In genomic region chr11:84749490-84750349, GRCm38 (mm10) we compare ENCODE assay signal across 11 mouse cellular contexts.
DNase-seq lines count a peak whose midpoint lies in the region; ATAC-seq and TF ChIP-seq lines count a peak whose summit lies in the region.
"Had no signal": no experiment of that assay in that cellular context is flagged by ENCODE, and none has a peak within 500 bp of the region (broad histone marks: within the 10 kb centered on the region; RNA-seq: fewer than 3 reads in every experiment).

No protein-coding gene starts in this region.

- peak; percentile 43 for DNase-seq in embryonic facial prominence, embryonic 11.5 days (ENCODE audit: low spot score)
- no peak for DNase-seq in embryonic facial prominence, embryonic 10.5 days (ENCODE audit: low spot score)
- DNase-seq in left cerebral cortex, postnatal 4 days = peak; percentile 39
- no peak for DNase-seq in left cerebral cortex, adult 9 months (ENCODE audit: low spot score in 2 of 2)
- DNase-seq in MEL (ENCODE audit: low read depth, low spot score) = peak; percentile 70
- peak; percentile 16 for DNase-seq in embryo, embryonic 9.5 days (ENCODE audit: extremely low spot score)
- DNase-seq in frontal cortex, postnatal 10 days (ENCODE audit: low spot score in 2 of 2) = no peak
- no peak for DNase-seq in heart, adult 9 months (ENCODE audit: low spot score in 2 of 2)
- DNase-seq: layer of hippocampus, adult 9-11 months; lung, postnatal 4 days had no signal

- H3K79me2 ChIP-seq in MEL (ENCODE audit: control insufficient read depth, insufficient read depth, low read length, poor library complexity) = no peaks in the 10 kb centered on the region

- H3K9ac ChIP-seq in embryonic facial prominence, embryonic 11.5 days (replicated peaks; ENCODE audit: low read length) = no peak overlapping the region
- no peak overlapping the region for H3K9ac ChIP-seq in MEL (ENCODE audit: control insufficient read depth, low read depth, low read length, poor library complexity, severe bottlenecking)
- H3K9ac ChIP-seq: heart, embryonic 15.5 days had no signal

- no peak for TF ChIP-seq RAD21 in MEL (IDR thresholded peaks at IDR 0.05; ENCODE audit: low read depth, low read length)

- no peaks in the 10 kb centered on the region for H3K9me3 ChIP-seq in embryonic facial prominence, embryonic 11.5 days (replicated peaks; ENCODE audit: control insufficient read depth, low read length)
- no peaks in the 10 kb centered on the region for H3K9me3 ChIP-seq in embryonic facial prominence, embryonic 10.5 days
- H3K9me3 ChIP-seq in MEL (replicated peaks; ENCODE audit: insufficient read depth, low read length) = no peaks in the 10 kb centered on the region
- H3K9me3 ChIP-seq: heart, embryonic 15.5 days had no signal

- TF ChIP-seq POLR2A in MEL (IDR thresholded peaks at IDR 0.05; ENCODE audit: control insufficient read depth in 1 of 2, insufficient read depth in 1 of 2, low read depth in 1 of 2, low read length in 2 of 2, poor library complexity in 1 of 2) = no peak

- H3K4me2 ChIP-seq in embryonic facial prominence, embryonic 11.5 days (ENCODE audit: low read depth, low read length) = no peak overlapping the region
- H3K4me2 ChIP-seq: heart, embryonic 15.5 days had no signal

- 0 out of 2 replicates have a peak, but pooled peaks have one; percentile 39 for ATAC-seq in embryonic facial prominence, embryonic 11.5 days (replicated peaks; ENCODE audit: insufficient number of reproducible peaks, low FRiP score, low TSS enrichment, low read depth)

- TF ChIP-seq CTCF in MEL (IDR thresholded peaks at IDR 0.05 in 2 of 3, conservative IDR thresholded peaks at IDR 0.05 in 1 of 3; ENCODE audit: control insufficient read depth in 1 of 3, insufficient read depth in 1 of 3, low read depth in 2 of 3, low read length in 3 of 3, poor library complexity in 1 of 3, severe bottlenecking in 1 of 3) = no peak

- no peak for TF ChIP-seq EP300 in MEL (IDR thresholded peaks at IDR 0.05; ENCODE audit: low read depth in 1 of 2, low read length in 2 of 2)

- 31% methylated on average over 12 of the region's 12 CpGs for WGBS in embryonic facial prominence, embryonic 11.5 days
- WGBS in embryonic facial prominence, embryonic 10.5 days = 37% methylated on average over 12 of the region's 12 CpGs

- no peaks in the 10 kb centered on the region for H3K4me1 ChIP-seq in embryonic facial prominence, embryonic 11.5 days (ENCODE audit: control insufficient read depth, insufficient read depth, low read length)
- peaks cover 31% of the 10 kb centered on the region for H3K4me1 ChIP-seq in embryonic facial prominence, embryonic 10.5 days
- H3K4me1 ChIP-seq in MEL (ENCODE audit: control insufficient read depth in 1 of 2, insufficient read depth in 2 of 2, low read length in 2 of 2) = no peaks in the 10 kb centered on the region
- H3K4me1 ChIP-seq: heart, embryonic 15.5 days had no signal

- no peaks in the 10 kb centered on the region for H3K36me3 ChIP-seq in embryonic facial prominence, embryonic 11.5 days (replicated peaks; ENCODE audit: control insufficient read depth, insufficient read depth, low read depth, low read length)
- no peaks in the 10 kb centered on the region for H3K36me3 ChIP-seq in embryonic facial prominence, embryonic 10.5 days (replicated peaks)
- H3K36me3 ChIP-seq in MEL (ENCODE audit: control insufficient read depth in 1 of 2, insufficient read depth in 2 of 2, low read length in 2 of 2) = no peaks in the 10 kb centered on the region
- H3K36me3 ChIP-seq: heart, embryonic 15.5 days had no signal

- H3K27ac ChIP-seq in embryonic facial prominence, embryonic 11.5 days (replicated peaks; ENCODE audit: low read depth, low read length) = no peak overlapping the region
- no peak overlapping the region for H3K27ac ChIP-seq in embryonic facial prominence, embryonic 10.5 days (replicated peaks)
- no peak overlapping the region for H3K27ac ChIP-seq in MEL (ENCODE audit: control insufficient read depth, low read depth, low read length)
- H3K27ac ChIP-seq: heart, embryonic 15.5 days had no signal

- no peak overlapping the region for H3K4me3 ChIP-seq in embryonic facial prominence, embryonic 11.5 days (ENCODE audit: low read depth, low read length)
- no peak overlapping the region for H3K4me3 ChIP-seq in embryonic facial prominence, embryonic 10.5 days
- no peak overlapping the region for H3K4me3 ChIP-seq in MEL (ENCODE audit: control insufficient read depth in 1 of 2, insufficient read depth in 1 of 2, low read depth in 2 of 2, low read length in 2 of 2)
- H3K4me3 ChIP-seq: heart, embryonic 15.5 days had no signal

- intact Hi-C loops in left cerebral cortex, postnatal 4 days (cut with DNase I) = no loop called here

- no peaks in the 10 kb centered on the region for H3K27me3 ChIP-seq in embryonic facial prominence, embryonic 11.5 days (ENCODE audit: control insufficient read depth, insufficient read depth, low read length)
- peaks cover 34% of the 10 kb centered on the region for H3K27me3 ChIP-seq in embryonic facial prominence, embryonic 10.5 days (replicated peaks; ENCODE audit: low read depth, poor library complexity, severe bottlenecking)
- H3K27me3 ChIP-seq in MEL (ENCODE audit: control insufficient read depth in 1 of 2, insufficient read depth in 2 of 2, low read length in 2 of 2) = no peaks in the 10 kb centered on the region

TF ChIP-seq in MEL, 35 proteins besides CTCF, POLR2A, EP300 and RAD21:
- TF ChIP-seq KAT2A (conservative IDR thresholded peaks at IDR 0.05; ENCODE audit: low read depth, low read length) = no peak
- no peak for TF ChIP-seq ZMIZ1 (IDR thresholded peaks at IDR 0.05; ENCODE audit: low read depth, low read length)
- TF ChIP-seq TAL1 (IDR thresholded peaks at IDR 0.05; ENCODE audit: low read length) = no peak
- TF ChIP-seq MYB (IDR thresholded peaks at IDR 0.05; ENCODE audit: low read depth, low read length) = no peak
- no peak for TF ChIP-seq MEF2A (IDR thresholded peaks at IDR 0.05; ENCODE audit: extremely low read depth, insufficient replicate concordance, low read depth, low read length, poor library complexity, severe bottlenecking)
- no peak for TF ChIP-seq MAX (IDR thresholded peaks at IDR 0.05; ENCODE audit: low read length)
- TF ChIP-seq NRF1 (IDR thresholded peaks at IDR 0.05; ENCODE audit: insufficient read depth, low read depth, low read length, poor library complexity, severe bottlenecking) = no peak
- no peak for TF ChIP-seq GABPA (IDR thresholded peaks at IDR 0.05; ENCODE audit: low read depth, low read length)

Comparison
In these comparisons a context has a peak if more than half of its experiments do, and no peak if none do; other contexts are left out.
1. DNase-seq: peak in embryonic facial prominence, embryonic 11.5 days (single experiment), left cerebral cortex, postnatal 4 days (single experiment), MEL (single experiment) and embryo, embryonic 9.5 days (single experiment); none in embryonic facial prominence, embryonic 10.5 days (single experiment), left cerebral cortex, adult 9 months (0 of 2), frontal cortex, postnatal 10 days (0 of 2) and heart, adult 9 months (0 of 2).